Mouse (Mus musculus) hematopoietic stem cell, adult 5-6 weeks (primary cell): ENCODE results near the gene Ift88. TPM values are rescaled to one million over a fixed set of nuclear protein-coding genes. Genes with fewer than 3 reads are reported as not detected.

Experiments used
- ATAC-seq, 2 experiments: fragments of 125-278 bp in 1 of 2; replicated peaks in 1 of 2; 2 replicates each; pipeline ENCODE4 v1.8.0; 2016 to 2017; ENCODE audit warnings: inconsistent platforms in 2 of 2, mild to moderate bottlenecking in 2 of 2, moderate number of reproducible peaks in 2 of 2, low read depth in 1 of 2, moderate TSS enrichment in 1 of 2; ENCODE audit not compliant: low FRiP score in 2 of 2, poor library complexity in 2 of 2, severe bottlenecking in 2 of 2, insufficient read depth in 1 of 2, low TSS enrichment in 1 of 2
- total RNA-seq: library from RNA; stranded (forward); fragments of 172-1452, 232-1000 nt; gene quantifications from 2 replicates; pipeline ENCODE4 v1.2.3, GENCODE M21; 2017

Ift88 gene
- 14.3 and 15.8 TPM in 2 replicates for total RNA-seq

- peak; percentile 97 for ATAC-seq
Measured at GRCm38 (mm10) chr14:57423432-57424211, at the start of gene Ift88. Gene Ift88 (plus strand): TSS chr14:57424062.

GRCm38 (mm10) chr14:57375205-57375604 lies 48.7 kb upstream of the Ift88 start:
- no peak for ATAC-seq

- no peak for ATAC-seq
Measured at GRCm38 (mm10) chr14:57376016-57376415, 47.8 kb upstream of the Ift88 start.

GRCm38 (mm10) chr14:57376956-57377355 lies 46.9 kb upstream of the Ift88 start:
- no peak for ATAC-seq

GRCm38 (mm10) chr14:57377531-57377930 lies 46.3 kb upstream of the Ift88 start:
- no peak for ATAC-seq

GRCm38 (mm10) chr14:57385667-57386066 lies 38.2 kb upstream of the Ift88 start:
- ATAC-seq, result no peak

- ATAC-seq, result peak; percentile 69 to 81
Measured at GRCm38 (mm10) chr14:57386758-57387561, 36.9 kb upstream of the Ift88 start.

GRCm38 (mm10) chr14:57391621-57392020 lies 32.2 kb upstream of the Ift88 start:
- ATAC-seq, result no peak

- ATAC-seq, result no peak
Measured at GRCm38 (mm10) chr14:57392278-57392677, 31.6 kb upstream of the Ift88 start.

- no peak for ATAC-seq
Measured at GRCm38 (mm10) chr14:57395470-57395869, 28.4 kb upstream of the Ift88 start.

GRCm38 (mm10) chr14:57397221-57397620 lies 26.6 kb upstream of the Ift88 start:
- no peak for ATAC-seq

- ATAC-seq, result peak; percentile 99
Measured at GRCm38 (mm10) chr14:57398065-57398757, 25.7 kb upstream of the Ift88 start, which contains the start of gene Cryl1. Gene Cryl1 (minus strand): TSS chr14:57398529.

GRCm38 (mm10) chr14:57398813-57399427 lies 24.9 kb upstream of the Ift88 start:
- ATAC-seq, result peak; percentile 61 to 74; a peak in 3 of 4 replicates

GRCm38 (mm10) chr14:57402815-57403214 lies 21.0 kb upstream of the Ift88 start:
- no peak for ATAC-seq

GRCm38 (mm10) chr14:57407039-57407987 lies 16.5 kb upstream of the Ift88 start:
- peak; percentile 45 to 53; a peak in 2 of 4 replicates for ATAC-seq

- ATAC-seq, result no peak
Measured at GRCm38 (mm10) chr14:57408100-57408499, 15.8 kb upstream of the Ift88 start.
